Mouse (Mus musculus) CH12.LX (cell line): ENCODE results near the gene Scaf4.

ENCODE experiments used
- NELFE ChIP-seq: IDR thresholded peaks from 2 replicates; pipeline ENCODE4 v1.6.1; 2011; ENCODE audit warnings: low read depth, low read length, improper control_type of control experiment
- ZNF384 ChIP-seq: IDR thresholded peaks from 2 replicates; pipeline ENCODE4 v1.6.1; 2012; ENCODE audit warnings: low read depth, low read length, improper control_type of control experiment, inconsistent platforms

DNA sequence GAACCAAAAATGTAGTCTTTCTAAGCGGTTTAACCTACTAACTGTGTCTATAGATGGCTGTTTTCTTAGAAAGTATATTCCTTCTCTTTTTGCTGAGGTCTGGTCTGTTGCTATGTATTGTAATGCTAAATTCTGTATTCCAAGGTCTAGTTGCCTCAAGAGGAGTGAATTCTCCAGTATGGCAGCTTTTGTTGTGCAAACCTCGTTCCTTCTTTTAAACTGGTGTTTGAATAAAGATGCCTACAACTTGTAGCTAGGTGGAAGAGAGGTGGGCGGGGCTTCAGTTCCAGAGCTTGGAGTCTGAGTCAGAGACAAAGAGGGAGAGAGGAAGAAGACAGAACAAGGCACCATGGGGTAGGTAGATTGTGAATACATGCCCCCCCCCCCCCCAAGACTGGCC is 25.5 kb upstream of the Scaf4 start:
- TF ChIP-seq NELFE: no peak
- TF ChIP-seq ZNF384: no peak
